Mouse (Mus musculus) retina, embryonic 14.5 days (tissue): ENCODE results near the gene Edn3.

Experiments
- DNase-seq: peaks from one replicate; pipeline ENCODE4 v3.0.0-alpha.2; 2015; ENCODE audit warnings: low spot score

The Edn3 gene

DNA sequence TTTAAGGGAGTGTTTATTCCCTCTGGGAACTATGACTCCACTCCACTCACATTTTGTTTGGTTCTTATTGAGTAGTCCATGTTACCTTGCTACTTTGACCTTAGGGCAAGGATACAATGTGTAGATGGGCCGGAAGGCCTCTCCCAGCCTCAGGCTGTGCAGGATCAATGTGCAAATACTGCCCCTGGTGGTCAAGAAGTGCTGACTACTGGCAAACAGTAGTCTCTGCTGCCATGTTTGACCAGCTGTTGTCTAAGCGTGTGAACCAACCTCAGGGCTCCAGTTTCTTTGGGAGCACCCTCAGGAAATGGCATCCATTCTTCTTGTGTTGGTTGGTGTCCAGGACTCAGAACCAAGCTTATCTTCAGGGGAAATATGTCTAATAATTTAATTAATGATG lies 36.6 kb downstream of the Edn3 start:
- DNase-seq = peak; percentile 22

DNA sequence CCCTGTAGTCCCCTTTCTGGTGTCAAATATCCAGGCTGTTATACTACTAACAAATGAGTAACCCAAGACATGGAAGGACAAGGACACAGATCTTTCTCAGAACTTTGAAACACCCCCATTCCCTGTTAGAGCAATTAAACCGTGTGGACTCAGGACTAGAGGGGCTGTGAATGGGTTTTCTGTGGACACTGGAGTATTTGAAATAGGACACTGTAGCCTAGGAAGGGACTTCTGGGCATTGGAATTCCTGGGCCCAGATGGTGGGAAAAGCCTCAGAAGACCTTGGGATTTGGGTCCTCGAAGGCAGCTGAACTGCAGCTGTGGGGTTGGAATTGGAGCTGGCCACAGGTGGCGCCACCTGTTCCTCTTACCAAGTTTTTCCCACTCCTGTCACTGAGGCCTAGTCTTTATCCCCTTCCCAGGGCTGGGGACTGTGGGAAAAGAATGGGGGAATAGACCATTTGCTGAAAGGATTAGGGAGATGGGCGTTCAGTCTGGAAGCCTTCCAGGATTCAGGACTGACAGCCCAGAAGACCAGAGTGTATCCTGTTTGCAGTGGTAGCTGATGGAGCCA lies 37.2 kb downstream of the Edn3 start:
- DNase-seq = no peak

DNA sequence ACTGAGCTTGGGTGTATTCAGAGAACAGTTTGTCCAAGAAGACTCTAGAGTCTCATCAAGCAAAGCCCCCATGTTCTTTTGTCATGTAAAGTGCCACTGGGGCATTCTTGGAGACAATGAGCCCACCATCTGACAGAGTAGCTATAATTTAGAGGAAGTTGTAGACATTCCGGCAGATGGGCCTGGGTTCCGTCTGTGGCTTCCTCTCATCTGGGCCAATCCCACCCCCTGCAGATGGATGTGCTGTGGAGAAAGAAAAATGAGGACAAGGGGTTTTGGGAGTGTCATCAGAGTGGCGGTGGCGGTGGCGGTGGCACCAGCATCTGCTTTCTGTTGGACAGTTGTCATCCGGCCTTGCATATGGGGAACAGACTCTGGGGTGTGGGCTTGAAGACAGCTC lies 42.0 kb downstream of the Edn3 start:
- DNase-seq = no peak

DNA sequence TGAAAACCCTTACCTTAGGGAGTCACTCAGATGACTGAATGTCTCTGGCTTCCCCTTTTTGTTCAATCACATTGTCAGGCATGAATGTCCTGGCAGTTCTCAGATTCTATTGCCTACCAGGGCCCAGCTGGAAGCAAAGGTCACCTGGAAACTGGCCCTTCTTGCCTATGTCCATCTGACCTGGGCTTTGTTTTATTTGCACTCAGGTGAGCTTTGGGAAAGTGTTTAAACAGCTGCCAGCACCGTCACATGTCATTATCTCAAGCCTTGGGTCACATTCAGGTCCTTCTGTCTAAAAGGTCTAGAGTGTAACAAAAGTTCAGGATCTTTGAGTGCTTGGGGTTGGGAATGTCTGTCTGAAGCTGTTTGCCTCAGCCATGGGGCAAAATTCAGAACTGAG lies 43.2 kb downstream of the Edn3 start:
- no peak for DNase-seq

DNA sequence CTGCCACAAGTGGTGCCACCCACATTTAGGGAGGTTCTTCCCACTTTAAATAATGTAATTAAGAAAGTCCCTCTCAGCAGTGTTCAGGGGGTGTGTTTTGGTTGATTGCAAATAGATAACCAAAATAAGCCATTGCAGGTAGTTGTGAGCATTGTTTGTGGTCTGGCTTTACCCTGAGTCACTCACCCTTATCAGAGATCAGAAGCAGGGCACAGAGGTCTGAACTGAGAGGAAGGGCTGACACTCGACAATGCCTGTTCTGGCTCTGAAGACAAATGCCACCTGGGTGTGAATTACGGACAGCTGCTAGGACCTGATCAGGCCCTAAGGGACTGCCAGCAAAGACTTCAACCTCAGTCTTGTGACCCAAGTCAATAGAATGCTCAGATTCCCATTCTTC lies 47.5 kb downstream of the Edn3 start:
- DNase-seq = no peak

- DNase-seq = no peak
Observed at GRCm38 (mm10) chr2:174809296-174809695, 48.9 kb downstream of the Edn3 start.

- no peak for DNase-seq
Observed at GRCm38 (mm10) chr2:174813306-174813705, 52.9 kb downstream of the Edn3 start.

DNA sequence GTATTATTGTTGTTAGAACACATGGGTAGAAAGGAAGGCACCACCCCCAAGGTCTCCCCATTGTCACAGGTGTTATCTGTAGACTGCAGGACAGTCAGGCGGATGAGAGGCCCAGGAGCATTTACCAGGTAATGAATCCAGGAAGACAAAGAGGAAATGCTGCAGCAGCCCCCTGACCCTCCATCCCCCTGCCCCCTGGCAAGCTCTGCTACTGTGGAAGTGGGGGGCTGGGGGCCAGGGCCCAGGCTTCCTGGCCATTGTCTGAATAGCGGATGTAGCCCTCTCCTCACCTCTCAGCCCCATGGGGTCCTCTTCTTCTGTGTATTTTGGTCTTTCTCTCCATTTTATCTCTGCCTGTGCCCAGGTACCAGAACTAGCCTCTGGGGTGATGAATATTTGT lies 55.7 kb downstream of the Edn3 start:
- no peak for DNase-seq

GRCm38 (mm10) chr2:174820286-174820685 lies 59.9 kb downstream of the Edn3 start:
- DNase-seq = no peak

- DNase-seq = no peak
Observed at GRCm38 (mm10) chr2:174827829-174828228, 67.4 kb downstream of the Edn3 start.

- no peak for DNase-seq
Observed at GRCm38 (mm10) chr2:174833608-174834007, 73.2 kb downstream of the Edn3 start.
